Mouse (Mus musculus) kidney, adult 2 months (tissue): ENCODE data around the gene Mcts2. TPM values are rescaled to one million over a fixed set of nuclear protein-coding genes. Genes with fewer than 3 reads are reported as not detected.

Experiments used
- DNase-seq: peaks from one replicate; pipeline ENCODE4 v3.0.0; 2021
- H3K27ac ChIP-seq: fragments of 200-500 bp; 2 replicates; pipeline ENCODE4 v1.5.1; 2012; ENCODE audit warnings: low read depth, low read length, control low read depth, inconsistent platforms; ENCODE audit not compliant: insufficient read depth
- H3K27me3 ChIP-seq: fragments of 200-500 bp; replicated peaks from 2 replicates; pipeline ENCODE4 v1.6.1; 2012; ENCODE audit warnings: mild to moderate bottlenecking, moderate library complexity, low read length, inconsistent platforms; ENCODE audit not compliant: control insufficient read depth, insufficient read depth
- H3K36me3 ChIP-seq: fragments of 200-500 bp; 2 replicates; pipeline ENCODE4 v1.6.1; 2012; ENCODE audit warnings: mild to moderate bottlenecking, moderate library complexity, low read length, inconsistent platforms; ENCODE audit not compliant: control insufficient read depth, insufficient read depth
- H3K4me1 ChIP-seq: fragments of 200-500 bp; 2 replicates; pipeline ENCODE4 v1.6.1; 2011; ENCODE audit warnings: low read length; ENCODE audit not compliant: control insufficient read depth, insufficient read depth
- H3K4me3 ChIP-seq: fragments of 200-500 bp; 2 replicates; pipeline ENCODE4 v1.5.1; 2011; ENCODE audit warnings: mild to moderate bottlenecking, low read depth, low read length, control low read depth; ENCODE audit not compliant: insufficient read depth
- CTCF ChIP-seq: fragments of 200-500 bp; conservative IDR thresholded peaks from 2 replicates; pipeline ENCODE4 v1.5.1; 2011; ENCODE audit warnings: low read depth, mild to moderate bottlenecking, control low read depth, low read length, moderate library complexity, mixed read lengths; ENCODE audit not compliant: insufficient read depth, insufficient read length
- POLR2A ChIP-seq: fragments of 200-500 bp; IDR thresholded peaks from one replicate; pipeline ENCODE4 v1.6.1; 2011; ENCODE audit warnings: low read depth, low read length, control low read depth
- WGBS: fragments of 180-500 bp; shearing (Covaris S2); methylation state at CpG from one replicate; pipeline ENCODE4 v1.1.7; 2018; 5-methylcytosine and 5-hydroxymethylcytosine counted together
- polyA plus RNA-seq: library from polyadenylated mRNA; depleted of rRNA; stranded (reverse); fragments of >200 nt; gene quantifications from 2 replicates; pipeline ENCODE4 v1.2.3, GENCODE M21; 2012

Gene Mcts2
- polyA plus RNA-seq, 1 experiment: 10.1 TPM

DNA sequence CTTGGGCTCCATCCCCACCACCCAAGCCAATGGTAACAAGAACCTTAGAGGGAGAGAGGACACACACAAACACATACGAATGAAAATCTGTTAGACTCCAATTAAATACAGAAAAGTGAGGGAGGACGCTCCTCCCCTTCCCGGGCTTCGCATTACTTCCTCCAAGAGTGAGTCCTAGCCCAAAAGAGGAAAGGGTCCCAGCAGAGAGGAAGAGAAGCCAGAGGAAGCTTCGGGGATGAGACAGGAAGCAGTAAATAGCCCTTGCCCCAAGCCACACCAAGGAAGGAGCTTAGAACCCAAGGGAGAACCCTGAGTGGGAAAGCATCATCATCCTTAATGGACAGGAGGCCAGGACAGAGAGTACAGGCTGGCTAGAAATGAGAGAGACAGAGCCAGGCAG lies 22.2 kb downstream of the Mcts2 start:
- whole genome bisulfite sequencing: 78% methylated on average over 5 of the region's 5 CpGs
- Histone ChIP-seq H3K27ac (no peak overlapping the region), H3K27me3 (no peaks in the 10 kb centered on the region), H3K4me1 (peaks cover 15% of the 10 kb centered on the region), H3K4me3 (no peak overlapping the region), H3K36me3 (peaks cover 1% of the 10 kb centered on the region; the same call in 1 of the 2 replicates)
- TF ChIP-seq POLR2A (no peak), CTCF (no peak)
- DNase-seq: no peak

DNA sequence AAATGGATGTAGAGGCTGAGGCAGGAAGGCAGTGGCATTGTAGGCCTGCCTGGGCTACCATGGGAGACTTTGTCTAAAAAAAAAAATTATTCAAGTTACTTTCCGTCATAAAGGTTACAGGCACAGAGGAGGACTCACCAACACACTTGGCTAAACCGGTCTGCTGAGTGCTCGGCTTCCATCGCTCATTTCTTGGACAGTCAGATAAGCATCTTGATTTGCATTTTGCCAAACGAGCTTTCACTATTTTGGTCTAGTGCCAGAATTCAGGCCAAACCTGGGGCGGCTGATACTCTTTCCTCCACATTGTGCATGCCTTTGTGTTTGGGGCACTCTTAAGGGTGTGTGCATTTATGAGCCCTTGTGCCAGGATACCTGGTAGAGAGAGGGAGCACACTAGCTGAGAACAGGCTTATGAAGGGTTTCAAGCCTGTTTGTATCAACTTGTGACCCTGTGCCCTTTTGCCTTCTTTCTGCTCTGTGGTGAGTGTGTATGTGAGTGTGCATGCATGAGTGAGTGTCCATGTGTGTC lies 29.5 kb downstream of the Mcts2 start:
- Histone ChIP-seq H3K27ac (no peak overlapping the region), H3K27me3 (no peaks in the 10 kb centered on the region), H3K4me1 (no peaks in the 10 kb centered on the region; the same call in 1 of the 2 replicates), H3K4me3 (no peak overlapping the region), H3K36me3 (no peaks in the 10 kb centered on the region)
- peak; percentile 59 for DNase-seq
- WGBS: 42% methylated on average over 6 of the region's 6 CpGs
- no peak for TF ChIP-seq POLR2A
- TF ChIP-seq CTCF: no peak

DNA sequence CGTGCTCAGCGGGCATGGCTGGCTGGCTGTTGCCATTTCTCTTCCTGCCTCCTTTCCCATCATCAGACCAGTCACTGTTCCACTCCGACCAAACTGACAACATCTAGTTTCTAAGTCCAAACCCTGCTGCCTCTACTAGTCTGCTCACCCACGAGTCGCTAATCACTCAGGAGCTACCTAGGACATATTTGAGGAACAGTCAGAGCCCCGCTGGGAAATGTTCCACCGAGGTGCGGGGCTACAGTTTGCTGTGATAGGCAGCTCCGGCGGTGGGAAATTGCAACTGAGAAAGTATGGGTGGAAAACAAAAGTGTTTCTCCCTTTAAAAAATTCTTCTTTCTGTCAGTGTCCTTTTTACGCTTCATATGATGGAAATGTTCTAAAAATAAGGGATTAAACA lies 30.8 kb downstream of the Mcts2 start:
- TF ChIP-seq POLR2A (no peak), CTCF (no peak)
- Histone ChIP-seq H3K27me3 (no peaks in the 10 kb centered on the region), H3K4me1 (no peaks in the 10 kb centered on the region; the same call in 1 of the 2 replicates), H3K4me3 (no peak overlapping the region), H3K27ac (no peak overlapping the region), H3K36me3 (no peaks in the 10 kb centered on the region)
- 71% methylated on average over 11 of the region's 11 CpGs for WGBS
- no peak for DNase-seq

DNA sequence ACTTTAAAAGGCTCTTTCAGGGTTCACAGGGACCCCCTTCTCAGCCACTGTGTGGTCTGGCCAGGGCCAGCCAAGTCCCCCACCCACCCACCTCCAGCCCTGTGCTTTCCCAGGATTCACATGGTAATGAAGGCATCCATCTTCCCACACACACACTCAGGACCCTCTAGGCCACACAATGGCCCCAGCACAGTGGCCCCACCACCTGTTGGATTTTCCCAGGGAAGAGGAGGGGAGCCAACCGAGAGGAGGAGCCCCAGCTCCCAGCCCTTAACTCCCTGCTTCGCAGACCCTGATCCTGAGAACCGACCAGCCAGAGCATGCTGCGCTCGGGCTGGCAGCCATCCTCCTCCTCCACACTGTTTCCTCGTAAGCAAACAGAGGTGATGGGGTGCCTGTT lies 31.2 kb downstream of the Mcts2 start:
- TF ChIP-seq CTCF (no peak), POLR2A (no peak)
- H3K27me3 ChIP-seq: no peaks in the 10 kb centered on the region
- no peak for DNase-seq
- no peaks in the 10 kb centered on the region for H3K36me3 ChIP-seq
- no peak overlapping the region for H3K4me3 ChIP-seq
- no peak overlapping the region for H3K27ac ChIP-seq
- no peaks in the 10 kb centered on the region; the same call in 1 of the 2 replicates for H3K4me1 ChIP-seq
- WGBS: 71% methylated on average over 6 of the region's 6 CpGs

DNA sequence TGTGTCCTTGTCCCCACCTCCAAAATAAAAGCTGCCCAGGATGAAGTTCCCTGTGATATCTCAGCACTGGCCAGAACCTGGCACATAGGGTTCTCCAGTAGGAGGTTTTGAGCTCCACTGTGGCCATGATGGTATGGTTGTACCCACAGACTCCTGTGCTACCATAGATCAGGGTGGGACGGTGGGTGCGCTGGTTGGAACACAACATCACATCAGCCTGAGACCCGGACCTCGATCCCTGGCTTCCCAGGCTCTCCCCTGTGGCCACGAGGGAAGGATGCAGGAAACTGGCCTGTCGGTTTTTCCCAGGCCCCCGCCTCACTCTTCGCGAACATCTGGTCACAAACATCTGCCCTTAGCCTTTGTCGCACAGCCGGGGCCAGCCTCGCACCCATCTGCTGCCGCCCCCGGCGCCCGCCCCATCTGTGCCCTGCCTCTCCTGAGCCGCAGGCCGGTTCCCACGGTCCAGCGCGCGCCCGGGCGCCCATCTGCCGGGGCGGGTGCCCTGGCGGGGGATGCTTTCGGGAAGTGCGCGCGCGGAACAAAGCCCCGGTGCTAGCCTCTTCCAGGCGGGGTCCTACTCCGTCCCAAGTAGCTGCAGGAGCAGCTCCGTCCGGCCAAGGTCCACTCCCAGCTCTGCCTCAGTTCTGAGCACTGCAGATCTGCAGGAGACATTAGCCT lies 37.0 kb downstream of the Mcts2 start:
- 12% methylated on average over 37 of the region's 37 CpGs for WGBS
- peak overlapping the region; percentile 18 for H3K27ac ChIP-seq

DNA sequence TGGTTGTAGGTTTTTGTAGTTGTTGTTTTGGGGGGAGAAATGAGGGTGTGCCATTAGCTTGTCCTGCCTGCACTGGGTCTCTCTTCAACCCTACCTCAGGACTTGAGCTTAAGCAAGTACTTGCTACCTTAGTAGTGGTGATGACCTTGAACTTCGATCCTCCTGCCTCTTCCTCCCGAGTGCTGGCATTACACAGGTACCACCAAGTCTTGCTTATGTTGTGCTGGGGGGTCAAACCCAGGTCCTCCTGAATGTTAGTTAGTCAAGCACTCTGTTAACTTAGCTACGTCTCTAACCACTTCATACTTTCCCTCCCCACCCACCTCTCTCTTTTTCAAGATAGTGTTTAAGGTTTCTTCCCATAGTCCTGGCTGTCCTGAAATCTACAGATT lies 37.5 kb downstream of the Mcts2 start:
- Histone ChIP-seq H3K27ac (peak overlapping the region; percentile 4), H3K4me1 (peaks cover 10% of the 10 kb centered on the region), H3K27me3 (no peaks in the 10 kb centered on the region), H3K36me3 (no peaks in the 10 kb centered on the region), H3K4me3 (0 out of 2 replicates have a peak overlapping the region, but pooled peaks have one; percentile 0)
- 64% methylated on average over 3 of the region's 3 CpGs for WGBS
- TF ChIP-seq CTCF: no peak
- no peak for TF ChIP-seq POLR2A
- no peak for DNase-seq

More for the DNA sequence above, 37.0 kb downstream of the Mcts2 start:
- TF ChIP-seq POLR2A (no peak), CTCF (no peak)
- peak; percentile 67 for DNase-seq
- Histone ChIP-seq H3K4me1 (peaks cover 5% of the 10 kb centered on the region), H3K36me3 (no peaks in the 10 kb centered on the region), H3K4me3 (peak overlapping the region; percentile 8; the same call in 1 of the 2 replicates), H3K27me3 (no peaks in the 10 kb centered on the region)

DNA sequence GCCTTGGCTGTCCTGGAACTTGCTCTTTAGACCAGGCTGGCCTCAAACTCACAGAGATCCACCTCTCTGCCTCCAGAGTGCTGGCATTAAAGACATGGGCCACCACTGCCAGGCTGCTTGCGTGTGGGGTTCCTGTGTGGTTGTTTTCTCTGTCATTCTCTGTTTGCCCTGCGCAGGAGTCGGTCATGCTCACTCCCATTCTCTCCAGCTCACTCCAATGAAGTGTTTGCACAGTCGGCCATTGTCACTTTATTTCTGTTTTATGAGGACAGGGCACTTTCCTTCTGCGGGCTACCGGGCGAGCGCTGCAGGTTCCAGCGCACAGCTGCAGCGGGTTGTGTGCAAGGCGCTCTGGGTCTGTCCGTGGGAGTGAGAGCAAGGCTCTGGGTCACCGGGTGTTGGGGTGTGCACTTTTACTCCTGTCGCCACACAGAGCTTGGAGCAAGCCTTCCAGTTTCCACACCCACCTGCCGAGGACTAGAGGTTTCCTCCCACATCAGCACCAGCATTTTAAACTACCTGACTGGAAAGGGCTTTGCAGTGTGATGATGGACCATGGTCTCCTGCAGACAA lies 38.4 kb downstream of the Mcts2 start:
- H3K36me3 ChIP-seq: no peaks in the 10 kb centered on the region
- no peaks in the 10 kb centered on the region for H3K27me3 ChIP-seq
- no peak overlapping the region for H3K27ac ChIP-seq
- no peak overlapping the region for H3K4me3 ChIP-seq
- no peak for DNase-seq
- H3K4me1 ChIP-seq: peaks cover 13% of the 10 kb centered on the region
- WGBS: 73% methylated on average over 15 of the region's 15 CpGs
- no peak for TF ChIP-seq CTCF
- TF ChIP-seq POLR2A: no peak
